Mouse (Mus musculus) kidney, postnatal 0 days (tissue): ENCODE data around the gene Tet1. TPM values are rescaled to one million over a fixed set of nuclear protein-coding genes. Genes with fewer than 3 reads are reported as not detected.
"Not testable (repeated sequence)": the region's sequence is repeated elsewhere in the genome, so short reads cannot be mapped to it uniquely, and the experiment has no call there.

Experiments used
- ATAC-seq: fragments of 200-750 bp; cut with Nextera tagmentation; replicated peaks from 2 replicates; pipeline ENCODE4 v1.8.0; 2017; ENCODE audit warnings: low read depth, moderate number of reproducible peaks, moderate TSS enrichment, moderate library complexity; ENCODE audit not compliant: low FRiP score
- DNase-seq: peaks from one replicate; pipeline ENCODE4 v3.0.0-alpha.2; 2016; ENCODE audit warnings: low spot score
- H3K27ac ChIP-seq: fragments of 300-500 bp; sonication (generic); 2 replicates; pipeline ENCODE4 v1.5.1; 2014; ENCODE audit warnings: mild to moderate bottlenecking
- H3K27me3 ChIP-seq: fragments of 300-500 bp; sonication (generic); 2 replicates; pipeline ENCODE4 v1.6.1; 2014; ENCODE audit warnings: low read length, mixed read lengths; ENCODE audit not compliant: insufficient read depth
- H3K36me3 ChIP-seq: fragments of 300-500 bp; sonication (generic); 2 replicates; pipeline ENCODE4 v1.6.1; 2014; ENCODE audit warnings: low read length, mixed read lengths; ENCODE audit not compliant: insufficient read depth
- H3K4me1 ChIP-seq: fragments of 300-500 bp; sonication (generic); replicated peaks from 2 replicates; pipeline ENCODE4 v1.6.1; 2014; ENCODE audit warnings: antibody characterized with exemption, low read length, mixed read lengths; ENCODE audit not compliant: insufficient read depth
- H3K4me2 ChIP-seq: fragments of 300-500 bp; sonication (generic); 2 replicates; pipeline ENCODE4 v1.6.1; 2014; ENCODE audit warnings: mild to moderate bottlenecking, low read length, moderate library complexity, mixed read lengths
- H3K4me3 ChIP-seq: fragments of 300-500 bp; sonication (generic); replicated peaks from 2 replicates; pipeline ENCODE4 v1.5.1; 2014; ENCODE audit warnings: low read depth, low read length
- H3K9ac ChIP-seq: fragments of 300-500 bp; sonication (generic); 2 replicates; pipeline ENCODE4 v1.6.1; 2014; ENCODE audit warnings: low read depth, low read length
- H3K9me3 ChIP-seq: fragments of 300-500 bp; sonication (generic); replicated peaks from 2 replicates; pipeline ENCODE4 v1.6.1; 2016; ENCODE audit warnings: low read length, inconsistent platforms, mixed read lengths
- CTCF ChIP-seq: IDR thresholded peaks from 2 replicates; pipeline ENCODE4 v1.5.1; 2016; ENCODE audit warnings: antibody characterized with exemption, low read depth, mild to moderate bottlenecking, moderate library complexity
- WGBS: fragments of 180-500 bp; shearing (Covaris S2); extraction: QIAGEN DNeasy Blood & Tissue Kit; methylation state at CpG from one replicate; pipeline ENCODE4 v1.1.7; 2014; 5-methylcytosine and 5-hydroxymethylcytosine counted together
- polyA plus RNA-seq: library from polyadenylated mRNA; unstranded; fragments of >200 nt; fragmentation: Nextera tagmentation; extraction: Ambion mirVana; gene quantifications from 2 replicates; pipeline ENCODE4 v1.2.1, GENCODE M21; 2015

Gene Tet1
- polyA plus RNA-seq, 1 experiment from 2014 or later, result 17.3 TPM

- Histone ChIP-seq H3K4me2 (no peak overlapping the region), H3K27ac (no peak overlapping the region), H3K9ac (no peak overlapping the region), H3K9me3 (no peaks in the 10 kb centered on the region), H3K27me3 (no peaks in the 10 kb centered on the region), H3K4me1 (no peaks in the 10 kb centered on the region), H3K4me3 (no peak overlapping the region), H3K36me3 (no peaks in the 10 kb centered on the region)
- DNase-seq (no peak), ATAC-seq (no peak)
- no peak for TF ChIP-seq CTCF
- 95% methylated on average over 2 of the region's 2 CpGs for WGBS
These were observed 105.5 kb downstream of the Tet1 start for GRCm38 (mm10) chr10:62803296-62803695.

DNA sequence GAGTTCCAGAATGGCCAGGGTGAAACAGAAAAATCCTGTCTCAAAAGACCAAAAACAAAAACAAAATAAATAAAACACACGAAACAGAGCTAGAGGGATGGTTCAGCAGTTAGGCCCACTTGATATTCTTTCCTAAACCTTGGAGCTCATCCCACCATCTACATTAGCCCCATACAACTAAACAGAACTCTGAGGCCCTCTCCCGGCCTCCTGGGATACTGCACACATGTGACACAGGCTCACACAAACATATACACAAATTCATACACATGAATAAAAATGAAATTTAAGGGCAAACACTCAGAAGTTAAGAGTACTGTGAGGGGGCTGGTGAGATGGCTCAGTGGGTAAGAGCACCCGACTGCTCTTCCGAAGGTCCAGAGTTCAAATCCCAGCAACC is 114.6 kb downstream of the Tet1 start:
- no peak overlapping the region for H3K4me3 ChIP-seq
- ATAC-seq, result no peak
- H3K4me1 ChIP-seq, result no peaks in the 10 kb centered on the region
- no peak overlapping the region for H3K27ac ChIP-seq
- no peak for TF ChIP-seq CTCF
- 95% methylated on average over 4 of the region's 4 CpGs for WGBS
- no peak overlapping the region for H3K4me2 ChIP-seq
- H3K27me3 ChIP-seq, result no peaks in the 10 kb centered on the region
- DNase-seq, result no peak
- peaks cover 5% of the 10 kb centered on the region; the same call in 1 of the 2 replicates for H3K36me3 ChIP-seq
- H3K9ac ChIP-seq, result no peak overlapping the region
- no peaks in the 10 kb centered on the region for H3K9me3 ChIP-seq

GRCm38 (mm10) chr10:62793091-62793453 is 115.7 kb downstream of the Tet1 start:
- H3K9me3 ChIP-seq, result no peaks in the 10 kb centered on the region
- H3K9ac ChIP-seq, result 0 out of 2 replicates have a peak overlapping the region, but pooled peaks have one; percentile 90
- WGBS, result 59% methylated on average over 2 of the region's 2 CpGs
- no peaks in the 10 kb centered on the region for H3K27me3 ChIP-seq
- peak overlapping the region; percentile 94 for H3K4me3 ChIP-seq
- peaks cover 11% of the 10 kb centered on the region for H3K36me3 ChIP-seq
- peak overlapping the region; percentile 96 for H3K27ac ChIP-seq
- peak overlapping the region; percentile 42 for H3K4me2 ChIP-seq
- ATAC-seq (no peak), DNase-seq (no peak)
- TF ChIP-seq CTCF, result no peak
- no peaks in the 10 kb centered on the region for H3K4me1 ChIP-seq

GRCm38 (mm10) chr10:62792177-62793090 is 116.4 kb downstream of the Tet1 start, which contains the start of gene Ccar1:
TSS of gene Ccar1 (minus strand) at chr10:62792286.
- peak within 1 kb of the TSS; percentile 67 for H3K4me2 ChIP-seq
- H3K4me1 ChIP-seq, result no peaks in the 10 kb centered on the region
- peak within 1 kb of the TSS; percentile 90 for H3K9ac ChIP-seq
- H3K36me3 ChIP-seq, result peaks cover 16% of the 10 kb centered on the region
- H3K9me3 ChIP-seq, result no peaks in the 10 kb centered on the region
- 3% methylated on average over 55 of the region's 55 CpGs for WGBS
- H3K4me3 ChIP-seq, result peak within 1 kb of the TSS; percentile 94
- H3K27ac ChIP-seq, result peak within 1 kb of the TSS; percentile 96
- no peaks in the 10 kb centered on the region for H3K27me3 ChIP-seq
- DNase-seq (peak; percentile 99), ATAC-seq (peak; percentile 99)
- TF ChIP-seq CTCF, result peak; percentile 10; the same call in 1 of the 2 replicates

GRCm38 (mm10) chr10:62791251-62792176 is 117.3 kb downstream of the Tet1 start:
- H3K4me1 ChIP-seq, result no peaks in the 10 kb centered on the region
- H3K9ac ChIP-seq, result peak overlapping the region; percentile 90
- peak overlapping the region; percentile 67 for H3K4me2 ChIP-seq
- TF ChIP-seq CTCF, result no peak
- no peaks in the 10 kb centered on the region for H3K27me3 ChIP-seq
- peak overlapping the region; percentile 94 for H3K4me3 ChIP-seq
- peak overlapping the region; percentile 96 for H3K27ac ChIP-seq
- peak; percentile 74 for ATAC-seq
- no peaks in the 10 kb centered on the region for H3K9me3 ChIP-seq
- DNase-seq, result peak; percentile 24
- peaks cover 22% of the 10 kb centered on the region for H3K36me3 ChIP-seq
- under 1% methylated on average over 65 of the region's 78 CpGs for WGBS

DNA sequence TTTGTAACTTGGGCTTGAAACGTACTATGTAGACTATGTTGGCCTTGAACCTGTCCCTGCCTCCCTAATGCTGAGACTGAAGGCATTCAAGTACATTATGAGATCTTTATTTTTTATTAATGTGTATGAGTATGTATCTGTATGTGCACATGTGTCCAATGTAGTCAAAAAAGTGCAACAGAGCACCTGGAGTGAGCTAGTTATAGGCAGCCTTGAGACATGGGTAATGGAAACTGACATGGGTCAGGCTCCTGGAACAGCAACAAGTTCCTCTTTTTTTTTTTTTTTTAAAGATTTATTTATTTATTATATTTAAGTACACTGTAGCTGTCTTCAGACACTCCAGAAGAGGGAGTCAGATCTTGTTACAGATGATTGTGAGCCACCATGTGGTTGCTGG is 127.0 kb downstream of the Tet1 start:
- WGBS, result 93% methylated on average over 1 of the region's 1 CpGs

More for the DNA sequence above, 127.0 kb downstream of the Tet1 start:
- H3K4me2 ChIP-seq, H3K27me3 ChIP-seq, H3K9me3 ChIP-seq, H3K4me1 ChIP-seq, DNase-seq, H3K27ac ChIP-seq, H3K4me3 ChIP-seq, ATAC-seq, H3K9ac ChIP-seq: not testable (repeated sequence)
- peaks cover 77% of the 10 kb centered on the region for H3K36me3 ChIP-seq

Other genes with a start within 250 kb of the Tet1 start
- 1.7 TPM in 2 replicates for gene Stox1, start 182.9 kb downstream of the Tet1 start, polyA plus RNA-seq
- gene Ccar1, start 116.7 kb downstream of the Tet1 start, polyA plus RNA-seq, result 84.2 and 91.3 TPM in 2 replicates
- gene Slc25a16, start 11.6 kb upstream of the Tet1 start, polyA plus RNA-seq, result 27.3 and 27.6 TPM in 2 replicates
- gene Dna2, start 38.0 kb upstream of the Tet1 start, polyA plus RNA-seq, result 9.0 and 12.7 TPM in 2 replicates
- gene Rufy2, start 71.2 kb upstream of the Tet1 start, polyA plus RNA-seq, result 20.8 and 21.5 TPM in 2 replicates
- 56.7 and 57.8 TPM in 2 replicates for gene Hnrnph3, start 115.2 kb upstream of the Tet1 start, polyA plus RNA-seq
- 11.6 and 12.6 TPM in 2 replicates for gene Pbld2, start 115.3 kb upstream of the Tet1 start, polyA plus RNA-seq
- gene Pbld1, start 151.2 kb upstream of the Tet1 start, polyA plus RNA-seq, result 13.7 and 16.0 TPM in 2 replicates
- gene Atoh7, start 190.7 kb upstream of the Tet1 start, polyA plus RNA-seq, result 0.22 and 0.26 TPM in 2 replicates